Mouse (Mus musculus) urinary bladder, adult 2 months (tissue): ENCODE results near the gene Prkcq. TPM values are rescaled to one million over a fixed set of nuclear protein-coding genes. Genes with fewer than 3 reads are reported as not detected.
A peak's percentile ranks its signal among the peaks of the same experiment; 100 is the strongest.

Source experiments
- DNase-seq: peaks from one replicate; pipeline ENCODE4 v3.0.0; 2022; ENCODE audit warnings: low spot score
- polyA plus RNA-seq: library from polyadenylated mRNA; depleted of rRNA; stranded (reverse); fragments of >200 nt; gene quantifications from 2 replicates; pipeline ENCODE4 v1.2.3, GENCODE M21; 2012

The Prkcq gene
- polyA plus RNA-seq, 1 experiment, result 5.4 TPM

- no peak for DNase-seq
Observed at GRCm38 (mm10) chr2:11219262-11219661, 47.4 kb downstream of the Prkcq start.

- DNase-seq, result no peak
Observed at GRCm38 (mm10) chr2:11224808-11225484, 53.0 kb downstream of the Prkcq start.

- no peak for DNase-seq
Observed at GRCm38 (mm10) chr2:11225485-11225876, 53.6 kb downstream of the Prkcq start.

GRCm38 (mm10) chr2:11226555-11226954 lies 54.6 kb downstream of the Prkcq start:
- DNase-seq, result no peak

GRCm38 (mm10) chr2:11229126-11229525 lies 57.2 kb downstream of the Prkcq start:
- no peak for DNase-seq

- no peak for DNase-seq
Observed at GRCm38 (mm10) chr2:11231118-11231517, 59.2 kb downstream of the Prkcq start.

GRCm38 (mm10) chr2:11231988-11232387 lies 60.1 kb downstream of the Prkcq start:
- DNase-seq, result no peak

GRCm38 (mm10) chr2:11238254-11238653 lies 66.3 kb downstream of the Prkcq start:
- no peak for DNase-seq

GRCm38 (mm10) chr2:11239523-11239922 lies 67.6 kb downstream of the Prkcq start:
- DNase-seq, result no peak

- DNase-seq, result no peak
Observed at GRCm38 (mm10) chr2:11245926-11246325, 74.0 kb downstream of the Prkcq start.

GRCm38 (mm10) chr2:11253945-11254344 lies 82.0 kb downstream of the Prkcq start:
- no peak for DNase-seq

GRCm38 (mm10) chr2:11254446-11254845 lies 82.5 kb downstream of the Prkcq start:
- no peak for DNase-seq

GRCm38 (mm10) chr2:11257260-11257850 lies 85.4 kb downstream of the Prkcq start:
- DNase-seq, result no peak

- DNase-seq, result no peak
Observed at GRCm38 (mm10) chr2:11258181-11258580, 86.3 kb downstream of the Prkcq start.

GRCm38 (mm10) chr2:11259361-11259760 lies 87.5 kb downstream of the Prkcq start:
- no peak for DNase-seq

- DNase-seq, result no peak
Observed at GRCm38 (mm10) chr2:11264836-11265235, 92.9 kb downstream of the Prkcq start.

- no peak for DNase-seq
Observed at GRCm38 (mm10) chr2:11265455-11265854, 93.5 kb downstream of the Prkcq start.

- no peak for DNase-seq
Observed at GRCm38 (mm10) chr2:11266294-11266693, 94.4 kb downstream of the Prkcq start.

- DNase-seq, result no peak
Observed at GRCm38 (mm10) chr2:11278965-11279364, 107.1 kb downstream of the Prkcq start.

- no peak for DNase-seq
Observed at GRCm38 (mm10) chr2:11280247-11280646, 108.3 kb downstream of the Prkcq start.

- no peak for DNase-seq
Observed at GRCm38 (mm10) chr2:11287834-11288530, 116.1 kb downstream of the Prkcq start.

GRCm38 (mm10) chr2:11288531-11288846 lies 116.6 kb downstream of the Prkcq start:
- DNase-seq, result peak; percentile 56

GRCm38 (mm10) chr2:11290931-11291330 lies 119.0 kb downstream of the Prkcq start:
- no peak for DNase-seq
